Mouse (Mus musculus) adrenal gland, postnatal 14 days (tissue): Measurements from ENCODE around the gene Cant1. TPM values are rescaled to one million over a fixed set of nuclear protein-coding genes. Genes with fewer than 3 reads are reported as not detected.

ENCODE experiments used
- DNase-seq: peaks from one replicate; pipeline ENCODE4 v3.0.0; 2021; ENCODE audit warnings: mixed read lengths
- long read RNA-seq, 2 experiments: library from polyadenylated mRNA; stranded (forward); transcript quantifications; one replicate each; pipeline ENCODE4 v2.0.0; 2021
- total RNA-seq: library from RNA; stranded (reverse); gene quantifications from 2 replicates; pipeline ENCODE4 v1.2.3, GENCODE M21; 2021

Gene Cant1
- total RNA-seq, result 25.3 and 28.4 TPM in 2 replicates
- long read RNA-seq, experiment 1, full-length matches to known transcripts, result 31 of 44 reads
- long read RNA-seq, experiment 1, partial matches to known transcripts, result 4 of 44 reads
- long read RNA-seq, experiment 1, other reads (novel, unspliced or antisense), result 9 of 44 reads
- long read RNA-seq, experiment 2, full-length matches to known transcripts, result 10 of 19 reads
- long read RNA-seq, experiment 2, partial matches to known transcripts, result 3 of 19 reads
- long read RNA-seq, experiment 2, other reads (novel, unspliced or antisense), result 6 of 19 reads

DNA sequence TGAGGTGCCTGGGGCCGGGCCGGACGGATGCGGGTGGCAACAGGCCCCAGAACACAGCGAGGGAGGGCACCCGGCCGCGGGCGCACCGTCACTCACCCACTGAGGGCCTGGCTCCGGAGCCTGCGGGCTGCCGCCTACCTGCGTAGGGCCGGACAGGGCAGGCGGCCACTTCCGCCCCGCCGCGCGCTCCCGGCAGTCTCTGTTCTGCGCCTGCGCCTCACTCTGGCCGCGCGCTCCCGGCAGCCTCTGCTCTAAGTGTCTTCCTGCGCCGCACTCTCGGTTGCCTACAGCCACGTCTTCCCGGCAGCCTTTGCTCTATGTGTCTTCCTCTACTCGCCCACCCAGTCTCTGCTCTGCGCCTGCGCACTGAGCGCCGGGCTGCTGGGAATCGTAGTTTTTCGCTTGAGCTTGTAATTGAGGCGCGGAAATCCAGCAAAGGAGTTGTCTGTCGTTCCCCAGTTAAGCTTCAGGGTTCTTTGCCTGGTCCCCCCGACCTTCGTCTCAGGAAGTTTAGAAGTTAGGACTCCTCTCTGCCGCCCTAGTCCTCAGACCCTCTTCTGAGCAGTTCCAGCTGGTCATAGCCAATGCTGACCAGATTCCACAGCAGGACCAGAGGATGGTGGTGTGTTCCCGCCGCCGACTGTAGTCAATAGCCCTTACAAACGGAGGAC lies at the start of gene Cant1:
Cant1 (minus strand) TSS at position 253 of the 671 bp plus-strand sequence.
- peak; percentile 98 for DNase-seq

DNA sequence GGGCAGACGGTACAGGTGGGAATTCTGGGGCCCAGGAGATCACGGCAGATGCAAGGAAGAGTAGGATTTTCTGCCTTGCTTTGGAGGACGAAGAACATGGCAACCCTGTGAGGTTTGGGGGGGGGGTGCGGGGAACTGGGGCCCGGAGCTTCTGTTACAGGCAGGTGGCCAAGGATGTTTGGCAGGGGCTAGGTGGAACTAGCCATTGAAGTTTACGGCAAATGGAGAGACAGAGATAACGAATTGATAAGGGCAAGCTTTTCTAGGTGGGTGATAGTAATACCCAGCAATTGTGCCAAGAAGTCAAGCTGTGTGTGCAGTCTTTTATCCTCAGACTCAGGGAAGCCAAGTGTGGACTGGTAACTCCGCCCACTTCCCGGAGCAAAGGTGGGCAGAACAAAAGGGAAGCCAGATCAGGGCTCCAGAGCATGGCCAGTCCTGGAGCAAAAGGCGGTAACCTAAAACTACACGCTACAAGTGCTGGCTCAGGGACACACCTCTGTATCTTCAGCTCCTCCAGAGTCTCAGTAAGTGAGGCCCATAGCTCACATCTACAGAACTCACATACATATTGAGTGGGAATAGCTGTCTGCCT lies 48.7 kb upstream of the Cant1 start:
- DNase-seq, result no peak

- no peak for DNase-seq
Observed at GRCm38 (mm10) chr11:118460280-118460679, 41.4 kb upstream of the Cant1 start.

GRCm38 (mm10) chr11:118459536-118459935 lies 40.6 kb upstream of the Cant1 start:
- DNase-seq, result no peak

DNA sequence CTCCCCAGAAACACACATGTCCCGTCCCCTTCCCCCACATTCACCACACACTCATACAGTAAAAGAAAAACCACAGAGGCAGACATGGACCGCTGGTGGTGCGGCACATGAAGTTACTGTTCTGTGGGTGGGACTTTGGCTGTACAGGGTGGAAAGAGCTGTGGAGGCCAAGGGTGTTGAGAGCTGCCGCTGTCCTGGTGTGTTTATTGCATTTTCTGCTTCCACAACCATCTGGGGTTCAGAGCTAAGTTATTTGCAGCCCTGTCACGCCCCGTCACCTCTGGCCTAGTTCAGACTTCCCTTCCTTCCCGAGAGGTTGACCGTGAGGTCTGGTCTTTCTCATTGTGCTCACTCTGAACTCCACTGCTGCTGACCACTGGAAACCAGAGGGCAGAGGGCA lies 40.2 kb upstream of the Cant1 start:
- DNase-seq, result peak; percentile 65

GRCm38 (mm10) chr11:118456937-118457336 lies 38.1 kb upstream of the Cant1 start:
- no peak for DNase-seq

DNA sequence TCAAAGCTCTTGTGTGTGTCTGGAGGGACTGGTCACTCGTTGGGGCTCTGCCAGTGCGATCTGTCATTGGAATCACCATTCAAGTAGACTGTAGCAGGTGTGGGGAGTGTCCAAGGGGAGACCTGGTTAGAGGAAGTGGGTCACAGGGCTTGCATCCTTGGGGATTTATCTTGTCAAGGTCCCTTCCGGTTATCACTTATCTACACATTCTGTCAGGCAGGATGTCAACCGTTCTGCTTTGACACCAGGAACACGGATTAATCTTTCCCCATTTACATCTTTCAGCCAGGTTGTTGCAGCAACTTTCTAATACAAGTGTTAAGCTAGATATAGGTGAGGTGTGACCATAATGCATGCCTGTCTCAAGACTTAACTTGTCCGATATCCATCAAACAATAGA lies 36.9 kb upstream of the Cant1 start:
- no peak for DNase-seq

DNA sequence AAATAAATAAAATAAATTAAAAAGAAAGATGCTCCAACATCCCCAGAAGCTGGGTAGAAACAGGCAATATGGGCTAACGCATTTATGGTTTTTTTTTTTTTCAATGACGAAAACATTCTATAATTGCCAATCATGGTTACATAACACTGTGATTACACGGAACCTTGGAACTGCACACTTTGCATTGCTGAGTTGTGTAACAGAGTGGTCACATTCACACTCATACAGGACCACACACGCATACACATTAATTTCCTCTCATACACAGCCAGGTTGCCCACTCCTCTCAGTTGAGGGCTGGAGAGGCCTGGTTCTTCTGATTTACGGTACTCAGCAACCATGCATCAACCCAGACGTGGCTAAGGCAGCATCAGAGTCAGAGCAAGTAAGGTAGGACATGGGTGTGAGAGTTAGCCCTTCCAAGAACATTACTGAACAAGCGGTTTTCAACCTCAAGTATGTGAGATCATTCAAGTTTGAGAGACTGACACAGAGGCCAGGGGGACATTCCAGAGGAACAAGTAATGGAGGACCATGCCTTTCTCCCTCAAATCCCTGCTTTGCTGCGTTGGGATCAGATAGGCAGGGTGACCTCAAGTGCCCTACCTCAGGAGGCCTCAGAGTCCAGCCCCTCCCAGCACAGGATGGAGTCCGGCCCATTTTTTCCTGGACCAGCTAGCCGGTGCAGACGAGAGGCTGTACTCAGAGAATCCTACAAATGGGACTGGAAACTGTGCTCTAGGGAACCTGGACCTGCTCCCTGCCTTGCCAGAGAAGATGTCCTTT lies 35.2 kb upstream of the Cant1 start:
- DNase-seq, result no peak

DNA sequence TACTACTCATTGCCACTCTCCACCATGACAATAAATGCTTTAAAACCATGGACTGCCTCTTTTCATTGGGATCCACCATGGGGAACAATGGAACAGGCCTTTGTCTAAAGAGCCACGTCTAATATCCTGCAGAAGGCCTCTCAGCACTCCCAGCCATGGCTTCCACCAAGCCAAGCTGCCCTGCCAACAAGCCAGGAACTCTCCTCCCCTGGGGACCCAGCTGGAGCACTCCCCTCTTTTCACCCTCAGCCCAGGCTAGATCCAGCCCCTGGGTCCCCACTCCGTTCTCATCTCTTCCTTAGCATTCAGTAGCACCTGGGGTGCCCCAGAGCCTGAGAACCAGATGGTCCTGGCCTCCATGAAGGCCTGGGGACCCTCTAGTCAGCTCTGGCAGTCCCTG lies 34.1 kb upstream of the Cant1 start:
- DNase-seq, result peak; percentile 59

DNA sequence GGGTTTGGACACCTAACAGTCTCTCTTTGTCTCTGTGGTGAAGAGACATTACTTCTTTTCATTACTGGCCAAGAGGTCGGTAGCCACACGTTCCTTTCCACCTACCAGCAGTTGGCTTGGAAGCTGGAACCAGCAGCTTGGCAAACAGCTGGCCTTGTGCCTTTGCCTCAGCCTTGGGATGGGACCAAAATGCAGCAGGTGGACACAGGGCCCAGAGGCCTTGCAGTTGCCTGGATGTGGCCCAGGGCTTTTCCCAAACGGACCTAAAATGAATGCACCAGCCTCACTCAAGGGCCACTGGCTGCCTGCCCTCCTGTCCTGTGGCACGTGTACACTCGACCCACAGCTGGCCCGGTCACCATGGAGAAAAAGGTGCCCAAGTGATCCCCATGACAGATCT lies 32.3 kb upstream of the Cant1 start:
- DNase-seq, result peak; percentile 75

DNA sequence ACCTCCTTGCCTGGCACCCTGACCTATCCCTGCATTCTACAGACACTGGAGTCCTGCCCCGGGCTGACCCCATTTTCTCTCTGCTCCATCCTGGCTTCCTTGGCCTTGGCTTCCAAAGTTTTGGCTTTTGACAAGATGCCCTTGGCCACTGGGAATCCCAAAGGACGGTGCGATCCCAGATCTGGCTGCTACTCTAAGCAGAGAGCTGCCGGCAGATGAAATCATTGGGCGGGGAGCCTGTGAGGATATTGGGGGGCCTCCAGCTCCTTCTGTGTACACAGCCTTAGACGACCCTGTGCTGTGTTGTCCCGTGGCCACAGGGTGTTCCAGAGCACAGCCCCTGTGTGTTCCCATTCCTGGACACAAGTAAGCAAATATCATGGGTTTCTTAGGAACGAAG lies 29.5 kb upstream of the Cant1 start:
- peak; percentile 27 for DNase-seq

GRCm38 (mm10) chr11:118447346-118447745 lies 28.5 kb upstream of the Cant1 start:
- DNase-seq, result no peak

DNA sequence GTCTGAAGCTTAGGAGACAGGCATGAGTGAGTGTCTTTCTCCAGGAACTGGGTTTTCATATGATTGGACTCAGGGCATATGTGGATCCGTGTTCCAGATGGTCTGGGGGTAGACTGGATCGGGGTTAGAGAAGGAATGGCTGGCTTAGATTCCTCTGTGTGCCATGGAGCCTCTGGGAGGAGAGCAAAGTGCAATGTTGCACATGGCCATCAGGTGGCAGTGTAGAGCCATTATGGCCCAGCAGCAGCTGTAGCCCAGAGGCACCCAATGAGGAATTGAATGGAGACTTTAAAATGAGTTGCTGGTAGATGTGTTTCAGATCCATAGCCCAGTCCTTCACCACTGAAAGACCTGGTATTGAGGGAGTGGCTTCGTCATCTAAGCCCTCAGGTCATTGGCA lies 27.0 kb upstream of the Cant1 start:
- DNase-seq, result peak; percentile 79

DNA sequence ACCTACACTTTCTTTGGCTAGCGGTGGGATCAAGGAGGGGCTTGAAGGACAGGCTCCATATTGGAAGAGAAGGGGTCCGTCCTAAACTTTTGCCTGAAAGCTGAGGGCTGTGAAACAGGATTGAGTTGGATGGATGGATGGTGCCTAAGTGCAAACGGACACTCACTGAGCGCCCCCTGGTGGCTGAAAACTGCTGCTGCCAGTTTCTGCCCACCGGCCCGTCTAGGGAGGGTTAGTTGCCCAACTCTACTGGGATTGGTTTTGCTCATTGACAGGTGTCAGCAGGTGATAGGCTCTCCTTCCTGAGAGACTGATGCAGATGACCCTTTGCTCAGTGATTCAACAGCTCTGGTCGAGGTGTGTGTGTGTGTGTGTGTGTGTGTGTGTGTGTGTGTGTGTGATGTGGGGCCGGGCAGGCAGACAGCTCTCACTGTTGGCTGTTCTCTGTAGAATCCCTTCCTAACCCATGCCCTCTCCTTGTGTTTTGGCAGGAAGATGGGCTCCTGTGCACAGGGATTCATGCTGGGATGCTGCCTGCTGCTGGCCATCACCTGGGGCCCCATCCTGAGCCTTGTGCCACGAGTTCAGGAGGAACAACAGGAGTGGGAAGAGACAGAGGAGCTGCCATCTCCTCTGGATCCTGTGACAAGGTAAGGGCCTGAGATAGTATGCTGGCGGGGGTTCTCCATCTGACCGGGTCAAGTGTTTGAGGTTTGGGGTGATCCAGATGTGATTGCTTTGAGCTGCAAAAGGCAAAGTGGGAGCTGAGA lies 24.5 kb upstream of the Cant1 start:
- peak; percentile 92 for DNase-seq

DNA sequence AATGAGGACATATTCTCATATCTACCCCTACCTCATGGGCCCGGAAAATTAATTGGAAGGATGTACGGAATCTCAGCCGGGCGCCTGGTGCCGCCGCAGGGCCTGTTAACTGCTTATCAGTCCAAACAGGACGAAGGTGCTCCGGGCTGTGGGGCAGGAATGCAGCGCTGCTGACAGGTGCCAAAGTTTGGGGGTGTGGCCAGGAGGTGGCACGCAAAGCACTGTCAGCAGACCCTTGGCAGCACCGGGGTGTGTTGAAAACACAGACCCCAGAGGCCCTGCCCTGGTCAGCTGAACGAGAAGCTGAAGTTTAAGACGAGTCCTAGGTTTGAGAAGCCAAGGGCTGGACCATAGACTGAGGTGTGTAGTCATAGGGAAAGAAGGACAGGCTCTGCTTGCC lies 23.8 kb upstream of the Cant1 start:
- no peak for DNase-seq

GRCm38 (mm10) chr11:118438665-118439414 lies 20.0 kb upstream of the Cant1 start:
- DNase-seq, result peak; percentile 67

DNA sequence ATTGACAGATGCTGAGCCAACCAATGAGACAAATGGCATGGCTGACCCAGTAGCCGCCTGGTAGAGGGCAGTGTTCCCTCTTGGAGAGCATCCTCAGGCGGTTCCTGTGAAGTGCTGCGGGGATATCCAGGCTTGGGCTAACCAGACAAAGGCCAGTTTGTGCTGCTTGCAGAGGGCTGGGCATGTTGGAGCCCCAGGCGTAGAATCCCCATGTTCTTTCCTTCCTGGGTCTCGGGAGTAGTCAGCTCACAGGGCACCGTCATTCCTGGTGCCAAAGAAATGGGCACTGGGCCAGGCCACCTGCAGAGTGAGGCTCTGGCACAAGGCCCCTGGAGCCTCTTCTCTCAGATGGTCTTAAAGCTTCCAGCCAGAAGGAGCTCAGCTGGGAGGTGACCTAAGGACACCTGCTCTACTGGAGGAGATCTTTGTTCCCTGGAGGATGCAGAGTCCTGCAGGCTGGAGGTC lies 17.6 kb upstream of the Cant1 start:
- peak; percentile 46 for DNase-seq

GRCm38 (mm10) chr11:118434093-118434492 lies 15.2 kb upstream of the Cant1 start:
- DNase-seq, result no peak

DNA sequence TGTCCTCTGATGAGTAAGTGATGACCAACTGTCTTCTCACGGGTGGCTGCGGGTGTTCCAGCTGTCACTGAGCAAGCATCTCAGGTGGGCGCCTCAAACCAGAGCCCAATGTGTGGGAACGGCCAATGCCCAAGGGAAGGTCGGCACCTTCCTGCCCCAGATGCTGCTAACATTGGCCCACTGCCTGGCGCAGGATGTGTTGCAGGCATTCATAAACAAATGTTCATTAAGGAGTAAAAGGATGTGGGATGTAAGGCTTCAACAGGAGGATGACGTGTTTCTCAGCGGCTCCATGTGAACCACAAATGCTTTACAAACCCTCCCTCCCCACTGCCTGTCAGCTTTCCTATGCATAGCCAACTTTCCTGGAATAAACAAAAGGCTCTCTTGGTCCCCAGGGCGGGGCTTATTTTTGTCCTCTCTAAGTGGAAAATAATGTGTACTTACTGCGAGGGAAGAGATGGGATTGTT lies 14.5 kb upstream of the Cant1 start:
- DNase-seq, result no peak

DNA sequence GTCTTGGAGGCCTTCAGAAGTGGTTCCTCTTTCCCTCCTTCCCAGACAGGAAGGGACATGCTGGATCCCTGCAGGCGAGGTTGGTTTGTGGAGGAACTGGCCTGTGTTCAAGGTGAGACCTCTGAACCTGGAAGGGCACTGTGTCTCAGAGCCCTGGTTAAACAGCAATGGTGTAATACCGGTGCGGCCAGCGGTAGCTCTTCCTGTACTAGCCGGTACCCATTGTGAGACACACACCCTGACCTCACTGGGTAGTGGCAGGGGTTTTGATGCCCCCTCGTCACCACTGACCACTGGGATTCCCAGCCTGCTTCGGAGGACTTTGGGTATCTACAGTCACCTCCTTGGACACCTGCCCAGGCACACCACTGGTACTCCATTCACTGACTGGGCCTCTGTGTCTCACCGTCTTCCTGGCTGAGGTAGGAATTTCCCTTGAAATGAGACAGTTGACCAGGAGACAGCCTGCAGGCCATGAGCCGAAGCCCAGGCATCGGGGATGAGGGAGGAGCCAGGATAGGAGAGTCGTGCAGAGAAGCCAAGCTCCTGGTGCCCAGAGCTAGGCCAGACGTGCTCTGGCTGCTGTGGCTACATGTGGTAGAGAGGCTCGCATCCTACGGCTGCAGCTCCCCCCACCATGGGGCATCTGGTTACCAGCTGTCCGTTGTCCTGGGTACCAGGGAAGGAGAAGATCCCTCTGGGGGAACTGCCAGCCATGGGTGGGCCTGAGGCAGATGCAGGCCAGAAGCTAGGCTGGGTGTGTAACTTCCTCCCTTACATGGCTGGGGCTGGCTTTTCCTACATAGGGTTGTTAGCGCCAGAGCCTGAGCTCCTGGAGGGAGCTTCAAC lies 12.4 kb upstream of the Cant1 start:
- peak; percentile 31 for DNase-seq
